Mouse (Mus musculus): ENCODE measurements at regions not wholly inside any gene's neighbourhood (a gene's known extent, or its start where the extent isn't known, plus 50 kb on each side); places are given as distances from the start of the nearest gene placed in this dataset.

- TF ChIP-seq USF2 (IDR thresholded peaks at IDR 0.05; ENCODE audit: borderline replicate concordance in 1 of 2, insufficient read depth in 1 of 2, low read depth in 1 of 2, low read length in 2 of 2) (no peak), SIN3A (IDR thresholded peaks at IDR 0.05; ENCODE audit: low read length) (no peak), CTCF (IDR thresholded peaks at IDR 0.05 in 2 of 3, conservative IDR thresholded peaks at IDR 0.05 in 1 of 3; ENCODE audit: control insufficient read depth in 1 of 3, insufficient read depth in 1 of 3, low read depth in 2 of 3, low read length in 3 of 3, poor library complexity in 1 of 3, severe bottlenecking in 1 of 3) (no peak), POLR2A (IDR thresholded peaks at IDR 0.05; ENCODE audit: control insufficient read depth in 1 of 2, insufficient read depth in 1 of 2, low read depth in 1 of 2, low read length in 2 of 2, poor library complexity in 1 of 2) (no peak), TCF12 (IDR thresholded peaks at IDR 0.05; ENCODE audit: low read depth, low read length) (no peak), CHD2 (IDR thresholded peaks at IDR 0.05; ENCODE audit: low read length) (no peak), USF1 (IDR thresholded peaks at IDR 0.05; ENCODE audit: low read depth, low read length) (no peak), MAX (IDR thresholded peaks at IDR 0.05; ENCODE audit: low read length) (no peak), EP300 (IDR thresholded peaks at IDR 0.05; ENCODE audit: low read depth in 1 of 2, low read length in 2 of 2) (no peak)
Observed at GRCm38 (mm10) chr17:52036479-52036878, 203.4 kb upstream of the Satb1 start.
